Mouse (Mus musculus) erythroblast, adult 5-6 weeks (primary cell): ENCODE measurements around the gene Cdc34b. TPM values are rescaled to one million over a fixed set of nuclear protein-coding genes. Genes with fewer than 3 reads are reported as not detected.

ENCODE experiments used
- ATAC-seq: replicated peaks from 2 replicates; pipeline ENCODE4 v1.8.0; 2016; ENCODE audit warnings: moderate number of reproducible peaks, mild to moderate bottlenecking, moderate TSS enrichment, inconsistent platforms; ENCODE audit not compliant: poor library complexity, low FRiP score, severe bottlenecking
- total RNA-seq, 2 experiments: library from RNA; stranded (forward) in 1 of 2; stranded (reverse) in 1 of 2; fragments of 150-400 nt in 1 of 2; fragments of 200-764, 138-1000 nt in 1 of 2; gene quantifications; 2 replicates each; pipeline versions ENCODE4 v1.2.3 to v1.2.4; 2015 to 2017; ENCODE audit warnings: low replicate concordance in 2 of 2

The Cdc34b gene
- total RNA-seq, 2 experiments from 2014 or later: not detected

- no peak for ATAC-seq
Measured at GRCm38 (mm10) chr11:94731229-94731628, 10.4 kb upstream of the Cdc34b start.

GRCm38 (mm10) chr11:94732773-94733172, 8.8 kb upstream of the Cdc34b start:
- peak; percentile 29; the same call in 1 of the 2 replicates for ATAC-seq

GRCm38 (mm10) chr11:94735746-94736145, 5.8 kb upstream of the Cdc34b start:
- ATAC-seq: no peak

GRCm38 (mm10) chr11:94752946-94753713, 11.5 kb downstream of the Cdc34b start:
- ATAC-seq: no peak

- no peak for ATAC-seq
Measured at GRCm38 (mm10) chr11:94759916-94760315, 18.3 kb downstream of the Cdc34b start.

- no peak for ATAC-seq
Measured at GRCm38 (mm10) chr11:94760364-94760763, 18.8 kb downstream of the Cdc34b start.

GRCm38 (mm10) chr11:94760799-94761198, 19.2 kb downstream of the Cdc34b start:
- no peak for ATAC-seq

- ATAC-seq: no peak
Measured at GRCm38 (mm10) chr11:94762281-94762680, 20.7 kb downstream of the Cdc34b start.

GRCm38 (mm10) chr11:94762775-94763174, 21.2 kb downstream of the Cdc34b start:
- ATAC-seq: no peak

- ATAC-seq: no peak
Measured at GRCm38 (mm10) chr11:94767241-94767640, 25.7 kb downstream of the Cdc34b start.

- no peak for ATAC-seq
Measured at GRCm38 (mm10) chr11:94772363-94773055, 30.9 kb downstream of the Cdc34b start.

- ATAC-seq: no peak
Measured at GRCm38 (mm10) chr11:94773851-94774250, 32.3 kb downstream of the Cdc34b start.

GRCm38 (mm10) chr11:94774887-94775497, 33.4 kb downstream of the Cdc34b start:
- no peak for ATAC-seq

GRCm38 (mm10) chr11:94782603-94783002, 41.0 kb downstream of the Cdc34b start, which contains the start of gene Tmem92:
TSS of gene Tmem92 (minus strand) at chr11:94782703.
- no peak for ATAC-seq

- peak; percentile 76 for ATAC-seq
Measured at GRCm38 (mm10) chr11:94785247-94785646, 43.7 kb downstream of the Cdc34b start.

GRCm38 (mm10) chr11:94791700-94792099, 50.1 kb downstream of the Cdc34b start:
- no peak for ATAC-seq

Other genes starting within 250 kb of the Cdc34b start
- not detected in 2 replicates for gene Epn3, start 241.8 kb upstream of the Cdc34b start, total RNA-seq (2015; ENCODE audit: low replicate concordance)
- gene Epn3, start 241.8 kb upstream of the Cdc34b start, total RNA-seq (2017; ENCODE audit: low replicate concordance): not detected in 2 replicates
- not detected in 2 replicates for gene Mycbpap, start 220.0 kb upstream of the Cdc34b start, total RNA-seq (2015; ENCODE audit: low replicate concordance)
- gene Mycbpap, start 220.0 kb upstream of the Cdc34b start, total RNA-seq (2017; ENCODE audit: low replicate concordance): not detected in 2 replicates
- gene Rsad1, start 192.5 kb upstream of the Cdc34b start, total RNA-seq (2015; ENCODE audit: low replicate concordance): not detected in 2 replicates
- 0.34 and 2.0 TPM in 2 replicates for gene Rsad1, start 192.5 kb upstream of the Cdc34b start, total RNA-seq (2017; ENCODE audit: low replicate concordance)
- gene Chad, start 176.7 kb upstream of the Cdc34b start, total RNA-seq (2015; ENCODE audit: low replicate concordance): not detected in 2 replicates
- not detected in 2 replicates for gene Chad, start 176.7 kb upstream of the Cdc34b start, total RNA-seq (2017; ENCODE audit: low replicate concordance)
- gene Acsf2, start 139.9 kb upstream of the Cdc34b start, total RNA-seq (2015; ENCODE audit: low replicate concordance): 6.3 and 10.8 TPM in 2 replicates
- 0.26 and 2.5 TPM in 2 replicates for gene Acsf2, start 139.9 kb upstream of the Cdc34b start, total RNA-seq (2017; ENCODE audit: low replicate concordance)
- 15.7 and 21.1 TPM in 2 replicates for gene Lrrc59, start 112.0 kb upstream of the Cdc34b start, total RNA-seq (2015; ENCODE audit: low replicate concordance)
- gene Lrrc59, start 112.0 kb upstream of the Cdc34b start, total RNA-seq (2017; ENCODE audit: low replicate concordance): 20.0 and 27.6 TPM in 2 replicates
- gene Mrpl27, start 88.0 kb upstream of the Cdc34b start, total RNA-seq (2015; ENCODE audit: low replicate concordance): 7.1 and 49.2 TPM in 2 replicates
- 10.5 and 17.8 TPM in 2 replicates for gene Mrpl27, start 88.0 kb upstream of the Cdc34b start, total RNA-seq (2017; ENCODE audit: low replicate concordance)
- gene Eme1, start 87.8 kb upstream of the Cdc34b start, total RNA-seq (2015; ENCODE audit: low replicate concordance): 3.1 and 4.8 TPM in 2 replicates
- gene Eme1, start 87.8 kb upstream of the Cdc34b start, total RNA-seq (2017; ENCODE audit: low replicate concordance): 10.1 and 13.2 TPM in 2 replicates
- not detected in 2 replicates for gene Xylt2, start 64.3 kb upstream of the Cdc34b start, total RNA-seq (2015; ENCODE audit: low replicate concordance)
- gene Xylt2, start 64.3 kb upstream of the Cdc34b start, total RNA-seq (2017; ENCODE audit: low replicate concordance): 0.26 and 0.56 TPM in 2 replicates
- not detected in 2 replicates for gene Gm11541, start 37.3 kb upstream of the Cdc34b start, total RNA-seq (2015; ENCODE audit: low replicate concordance)
- gene Gm11541, start 37.3 kb upstream of the Cdc34b start, total RNA-seq (2017; ENCODE audit: low replicate concordance): not detected in 2 replicates
- gene Tmem92, start 40.9 kb downstream of the Cdc34b start, total RNA-seq (2015; ENCODE audit: low replicate concordance): not detected in 2 replicates
- not detected in 2 replicates for gene Tmem92, start 40.9 kb downstream of the Cdc34b start, total RNA-seq (2017; ENCODE audit: low replicate concordance)
- gene Col1a1, start 194.4 kb downstream of the Cdc34b start, total RNA-seq (2015; ENCODE audit: low replicate concordance): 0.21 TPM in 1 of 2 replicates, not detected in the other
- gene Col1a1, start 194.4 kb downstream of the Cdc34b start, total RNA-seq (2017; ENCODE audit: low replicate concordance): 0.68 TPM in 1 of 2 replicates, not detected in the other
- gene Hils1, start 225.8 kb downstream of the Cdc34b start, total RNA-seq (2015; ENCODE audit: low replicate concordance): not detected in 2 replicates
- not detected in 2 replicates for gene Hils1, start 225.8 kb downstream of the Cdc34b start, total RNA-seq (2017; ENCODE audit: low replicate concordance)
- gene Sgca, start 234.5 kb downstream of the Cdc34b start, total RNA-seq (2015; ENCODE audit: low replicate concordance): not detected in 2 replicates
- not detected in 2 replicates for gene Sgca, start 234.5 kb downstream of the Cdc34b start, total RNA-seq (2017; ENCODE audit: low replicate concordance)
- 21.9 and 30.7 TPM in 2 replicates for gene Ppp1r9b, start 249.3 kb downstream of the Cdc34b start, total RNA-seq (2015; ENCODE audit: low replicate concordance)
- gene Ppp1r9b, start 249.3 kb downstream of the Cdc34b start, total RNA-seq (2017; ENCODE audit: low replicate concordance): 41.1 and 45.2 TPM in 2 replicates